Mouse (Mus musculus): Measurements from ENCODE around the gene Epha10. TPM values are rescaled to one million over a fixed set of nuclear protein-coding genes. Genes with fewer than 3 reads are reported as not detected.
A peak's percentile ranks its signal among the peaks of the same experiment; 100 is the strongest.

Epha10 gene
- polyA plus RNA-seq, 1 experiment, result not detected

GRCm38 (mm10) chr4:124951036-124951433, 70.3 kb downstream of the Epha10 start:
- TF ChIP-seq CTCF (conservative IDR thresholded peaks at IDR 0.05; ENCODE audit: insufficient read depth, insufficient read length, low read depth, low read length) (no peak), POLR2A (IDR thresholded peaks at IDR 0.05; ENCODE audit: low read depth, low read length) (no peak)
- H3K4me1 ChIP-seq (ENCODE audit: control insufficient read depth, insufficient read depth, low read length), result no peaks in the 10 kb centered on the region
- H3K36me3 ChIP-seq (ENCODE audit: control insufficient read depth, insufficient read depth, low read length), result no peaks in the 10 kb centered on the region
- WGBS, result 22% methylated on average over 10 of the region's 10 CpGs
- H3K27ac ChIP-seq (ENCODE audit: insufficient read depth, low read depth, low read length), result no peak overlapping the region
- DNase-seq, result peak; percentile 12
- no peaks in the 10 kb centered on the region for H3K27me3 ChIP-seq (replicated peaks; ENCODE audit: control insufficient read depth, insufficient read depth, low read length)
- no peak overlapping the region for H3K4me3 ChIP-seq (ENCODE audit: insufficient read depth, low read depth, low read length)

- DNase-seq, result no peak
- Histone ChIP-seq H3K27me3 (replicated peaks; ENCODE audit: control insufficient read depth, insufficient read depth, low read length) (no peaks in the 10 kb centered on the region), H3K27ac (ENCODE audit: insufficient read depth, low read depth, low read length) (no peak overlapping the region), H3K36me3 (ENCODE audit: control insufficient read depth, insufficient read depth, low read length) (no peaks in the 10 kb centered on the region), H3K4me3 (ENCODE audit: insufficient read depth, low read depth, low read length) (no peak overlapping the region), H3K4me1 (ENCODE audit: control insufficient read depth, insufficient read depth, low read length) (no peaks in the 10 kb centered on the region)
- 42% methylated on average over 4 of the region's 4 CpGs for WGBS
- TF ChIP-seq POLR2A (IDR thresholded peaks at IDR 0.05; ENCODE audit: low read depth, low read length), result no peak
- TF ChIP-seq CTCF (conservative IDR thresholded peaks at IDR 0.05; ENCODE audit: insufficient read depth, insufficient read length, low read depth, low read length), result no peak
These were observed 72.8 kb downstream of the Epha10 start for GRCm38 (mm10) chr4:124953546-124953945.

GRCm38 (mm10) chr4:124957284-124957683, 76.6 kb downstream of the Epha10 start:
- peak; percentile 9 for DNase-seq
- Histone ChIP-seq H3K4me3 (ENCODE audit: insufficient read depth, low read depth, low read length) (no peak overlapping the region), H3K27me3 (replicated peaks; ENCODE audit: control insufficient read depth, insufficient read depth, low read length) (no peaks in the 10 kb centered on the region), H3K36me3 (ENCODE audit: control insufficient read depth, insufficient read depth, low read length) (no peaks in the 10 kb centered on the region), H3K4me1 (ENCODE audit: control insufficient read depth, insufficient read depth, low read length) (no peaks in the 10 kb centered on the region), H3K27ac (ENCODE audit: insufficient read depth, low read depth, low read length) (no peak overlapping the region)
- 80% methylated on average over 2 of the region's 2 CpGs for WGBS
- TF ChIP-seq POLR2A (IDR thresholded peaks at IDR 0.05; ENCODE audit: low read depth, low read length), result no peak
- no peak for TF ChIP-seq CTCF (conservative IDR thresholded peaks at IDR 0.05; ENCODE audit: insufficient read depth, insufficient read length, low read depth, low read length)

- WGBS, result 20% methylated on average over 11 of the region's 11 CpGs
- Histone ChIP-seq H3K4me3 (ENCODE audit: insufficient read depth, low read depth, low read length) (no peak overlapping the region), H3K27ac (ENCODE audit: insufficient read depth, low read depth, low read length) (0 out of 2 replicates have a peak overlapping the region, but pooled peaks have one; percentile 34), H3K36me3 (ENCODE audit: control insufficient read depth, insufficient read depth, low read length) (no peaks in the 10 kb centered on the region), H3K4me1 (ENCODE audit: control insufficient read depth, insufficient read depth, low read length) (no peaks in the 10 kb centered on the region), H3K27me3 (replicated peaks; ENCODE audit: control insufficient read depth, insufficient read depth, low read length) (no peaks in the 10 kb centered on the region)
- DNase-seq, result peak; percentile 74
- TF ChIP-seq CTCF (conservative IDR thresholded peaks at IDR 0.05; ENCODE audit: insufficient read depth, insufficient read length, low read depth, low read length) (no peak), POLR2A (IDR thresholded peaks at IDR 0.05; ENCODE audit: low read depth, low read length) (no peak)
These were observed 78.4 kb downstream of the Epha10 start for GRCm38 (mm10) chr4:124959062-124959461.

- no peak for TF ChIP-seq POLR2A (IDR thresholded peaks at IDR 0.05; ENCODE audit: low read depth, low read length)
- TF ChIP-seq CTCF (conservative IDR thresholded peaks at IDR 0.05; ENCODE audit: insufficient read depth, insufficient read length, low read depth, low read length), result no peak
- Histone ChIP-seq H3K4me3 (ENCODE audit: insufficient read depth, low read depth, low read length) (no peak overlapping the region), H3K36me3 (ENCODE audit: control insufficient read depth, insufficient read depth, low read length) (no peaks in the 10 kb centered on the region), H3K4me1 (ENCODE audit: control insufficient read depth, insufficient read depth, low read length) (no peaks in the 10 kb centered on the region), H3K27ac (ENCODE audit: insufficient read depth, low read depth, low read length) (no peak overlapping the region), H3K27me3 (replicated peaks; ENCODE audit: control insufficient read depth, insufficient read depth, low read length) (no peaks in the 10 kb centered on the region)
- WGBS, result 72% methylated on average over 11 of the region's 11 CpGs
- DNase-seq, result no peak
These were observed 80.2 kb downstream of the Epha10 start for GRCm38 (mm10) chr4:124960940-124961339.

GRCm38 (mm10) chr4:124962576-124962975, 81.9 kb downstream of the Epha10 start:
- WGBS, result 57% methylated on average over 11 of the region's 11 CpGs
- H3K4me3 ChIP-seq (ENCODE audit: insufficient read depth, low read depth, low read length), result no peak overlapping the region
- H3K4me1 ChIP-seq (ENCODE audit: control insufficient read depth, insufficient read depth, low read length), result no peaks in the 10 kb centered on the region

GRCm38 (mm10) chr4:124964912-124965599, 84.4 kb downstream of the Epha10 start:
- Histone ChIP-seq H3K4me1 (ENCODE audit: control insufficient read depth, insufficient read depth, low read length) (no peaks in the 10 kb centered on the region), H3K36me3 (ENCODE audit: control insufficient read depth, insufficient read depth, low read length) (no peaks in the 10 kb centered on the region), H3K27me3 (replicated peaks; ENCODE audit: control insufficient read depth, insufficient read depth, low read length) (no peaks in the 10 kb centered on the region), H3K27ac (ENCODE audit: insufficient read depth, low read depth, low read length) (no peak overlapping the region), H3K4me3 (ENCODE audit: insufficient read depth, low read depth, low read length) (no peak overlapping the region)
- TF ChIP-seq CTCF (conservative IDR thresholded peaks at IDR 0.05; ENCODE audit: insufficient read depth, insufficient read length, low read depth, low read length), result no peak
- TF ChIP-seq POLR2A (IDR thresholded peaks at IDR 0.05; ENCODE audit: low read depth, low read length), result no peak
- DNase-seq, result no peak
- 39% methylated on average over 8 of the region's 8 CpGs for WGBS

More at GRCm38 (mm10) chr4:124962576-124962975, 81.9 kb downstream of the Epha10 start:
- no peak for DNase-seq
- no peak for TF ChIP-seq CTCF (conservative IDR thresholded peaks at IDR 0.05; ENCODE audit: insufficient read depth, insufficient read length, low read depth, low read length)
- TF ChIP-seq POLR2A (IDR thresholded peaks at IDR 0.05; ENCODE audit: low read depth, low read length), result no peak
- Histone ChIP-seq H3K27me3 (replicated peaks; ENCODE audit: control insufficient read depth, insufficient read depth, low read length) (no peaks in the 10 kb centered on the region), H3K36me3 (ENCODE audit: control insufficient read depth, insufficient read depth, low read length) (no peaks in the 10 kb centered on the region), H3K27ac (ENCODE audit: insufficient read depth, low read depth, low read length) (no peak overlapping the region)

Other genes with a start within 250 kb of the Epha10 start
- 0.02 and 0.04 TPM in 2 replicates for gene Pou3f1, start 224.1 kb upstream of the Epha10 start, polyA plus RNA-seq (2012; rRNA removed)
- gene Utp11, start 187.3 kb upstream of the Epha10 start, polyA plus RNA-seq (2012; rRNA removed), result 6.4 and 7.9 TPM in 2 replicates
- gene Fhl3, start 180.2 kb upstream of the Epha10 start, polyA plus RNA-seq (2012; rRNA removed), result 8.5 and 10.8 TPM in 2 replicates
- gene Sf3a3, start 166.1 kb upstream of the Epha10 start, polyA plus RNA-seq (2012; rRNA removed), result 11.1 and 14.5 TPM in 2 replicates
- gene Inpp5b, start 139.0 kb upstream of the Epha10 start, polyA plus RNA-seq (2012; rRNA removed), result 61.0 and 64.2 TPM in 2 replicates
- gene Mtf1, start 78.8 kb upstream of the Epha10 start, polyA plus RNA-seq (2012; rRNA removed), result 7.5 and 8.9 TPM in 2 replicates
- 34.3 TPM in 2 replicates for gene Yrdc, start 30.2 kb upstream of the Epha10 start, polyA plus RNA-seq (2012; rRNA removed)
- gene 1110065P20Rik, start 29.7 kb upstream of the Epha10 start, polyA plus RNA-seq (2012; rRNA removed), result 57.8 and 69.5 TPM in 2 replicates
- 0.27 and 0.33 TPM in 2 replicates for gene Maneal, start 18.7 kb upstream of the Epha10 start, polyA plus RNA-seq (2012; rRNA removed)
- gene 9930104L06Rik, start 56.1 kb downstream of the Epha10 start, polyA plus RNA-seq (2012; rRNA removed), result 7.7 and 8.1 TPM in 2 replicates
- 1.4 and 1.5 TPM in 2 replicates for gene Cdca8, start 58.4 kb downstream of the Epha10 start, polyA plus RNA-seq (2012; rRNA removed)
- gene Rspo1, start 105.5 kb downstream of the Epha10 start, polyA plus RNA-seq (2012; rRNA removed), result 2.0 and 2.5 TPM in 2 replicates
- gene Gnl2, start 135.7 kb downstream of the Epha10 start, polyA plus RNA-seq (2012; rRNA removed), result 14.3 TPM in 2 replicates
- 0.44 and 0.48 TPM in 2 replicates for gene Dnali1, start 184.8 kb downstream of the Epha10 start, polyA plus RNA-seq (2012; rRNA removed)
- gene Snip1, start 185.8 kb downstream of the Epha10 start, polyA plus RNA-seq (2012; rRNA removed), result 7.3 and 8.3 TPM in 2 replicates
- gene Meaf6, start 204.2 kb downstream of the Epha10 start, polyA plus RNA-seq (2012; rRNA removed), result 10.8 and 17.5 TPM in 2 replicates
- gene Zc3h12a, start 246.9 kb downstream of the Epha10 start, polyA plus RNA-seq (2012; rRNA removed), result 4.4 and 5.3 TPM in 2 replicates

Data from kidney, adult 2 months (tissue).